8 mouse cellular contexts compared by ENCODE assay signal in genomic region chr7:38271511-38271811, GRCm38 (mm10). TPM values are rescaled to one million over a fixed set of nuclear protein-coding genes. Genes with fewer than 3 reads are reported as not detected.
A peak's percentile ranks its signal among the peaks of the same experiment; 100 is the strongest.
DNase-seq lines count a peak whose midpoint lies in the region; ATAC-seq and TF ChIP-seq lines count a peak whose summit lies in the region.

No protein-coding gene starts in this region.

- peak overlapping the region; percentile 80 for H3K4me2 ChIP-seq in limb, embryonic 15.5 days
- H3K4me2 ChIP-seq in stomach, embryonic 16.5 days (ENCODE audit: low read depth, low read length): peak overlapping the region; percentile 85

- no peak for TF ChIP-seq CTCF in gastrocnemius, adult 2 months (IDR thresholded peaks at IDR 0.05)
- no peak for TF ChIP-seq CTCF in testis, adult 2 months (IDR thresholded peaks at IDR 0.05; ENCODE audit: control insufficient read depth, insufficient read depth, insufficient replicate concordance, low read depth, low read length)

- intact Hi-C loops in gastrocnemius, adult 2 months (cut with DNase I): no loop called here

- TF ChIP-seq POLR2A in testis, adult 2 months (IDR thresholded peaks at IDR 0.05; ENCODE audit: control insufficient read depth, low read depth, low read length): no peak

- ATAC-seq in limb, embryonic 15.5 days (ENCODE audit: insufficient number of reproducible peaks, low FRiP score, low TSS enrichment, low read depth): peak; percentile 59
- ATAC-seq in stomach, embryonic 16.5 days (ENCODE audit: insufficient read depth, low FRiP score): no peak

- 0% methylated on average over 11 of the region's 11 CpGs for WGBS in limb, embryonic 15.5 days
- WGBS in stomach, embryonic 16.5 days: under 1% methylated on average over 11 of the region's 11 CpGs

- H3K9ac ChIP-seq in limb, embryonic 15.5 days: peak overlapping the region; percentile 68
- peak overlapping the region; percentile 90 for H3K9ac ChIP-seq in stomach, embryonic 16.5 days (ENCODE audit: low read length)

- H3K4me1 ChIP-seq in testis, adult 2 months (ENCODE audit: control insufficient read depth, insufficient read depth, low read length): peaks cover 2% of the 10 kb centered on the region
- H3K4me1 ChIP-seq in limb, embryonic 15.5 days: peaks cover 12% of the 10 kb centered on the region
- peaks cover 9% of the 10 kb centered on the region for H3K4me1 ChIP-seq in stomach, embryonic 16.5 days (ENCODE audit: control insufficient read depth, insufficient read depth, low read length)

- H3K36me3 ChIP-seq in testis, adult 2 months (ENCODE audit: control insufficient read depth, insufficient read depth, low read length): peaks cover 2% of the 10 kb centered on the region
- peaks cover 19% of the 10 kb centered on the region for H3K36me3 ChIP-seq in limb, embryonic 15.5 days
- 0 out of 2 replicates have a peak, but pooled peaks cover 4% of the 10 kb centered on the region for H3K36me3 ChIP-seq in stomach, embryonic 16.5 days (ENCODE audit: control insufficient read depth, insufficient read depth, low read length)

- no peak for DNase-seq in gastrocnemius, adult 2 months
- no peak for DNase-seq in gastrocnemius, adult 8-10 months (ENCODE audit: low spot score in 2 of 2)
- no peak for DNase-seq in testis, postnatal 10 days (ENCODE audit: low spot score)
- DNase-seq in thymus, postnatal 36 days: no peak
- DNase-seq in cerebellum, postnatal 4 days (ENCODE audit: low spot score in 2 of 2): no peak

- H3K4me3 ChIP-seq in gastrocnemius, adult 2 months: peak overlapping the region; percentile 75
- peak overlapping the region; percentile 100 for H3K4me3 ChIP-seq in testis, adult 2 months (ENCODE audit: control insufficient read depth, low read depth, low read length)
- H3K4me3 ChIP-seq in limb, embryonic 15.5 days: peak overlapping the region; percentile 75
- peak overlapping the region; percentile 75 for H3K4me3 ChIP-seq in stomach, embryonic 16.5 days (replicated peaks; ENCODE audit: low read length)

- H3K27ac ChIP-seq in gastrocnemius, adult 2 months: peak overlapping the region; percentile 91
- peak overlapping the region; percentile 86 for H3K27ac ChIP-seq in testis, adult 2 months (ENCODE audit: control insufficient read depth, insufficient read depth, low read depth, low read length)
- peak overlapping the region; percentile 78 for H3K27ac ChIP-seq in limb, embryonic 15.5 days
- peak overlapping the region; percentile 64 for H3K27ac ChIP-seq in stomach, embryonic 16.5 days (ENCODE audit: low read length)

- H3K9me3 ChIP-seq in limb, embryonic 15.5 days: no peaks in the 10 kb centered on the region
- H3K9me3 ChIP-seq in stomach, embryonic 16.5 days (replicated peaks; ENCODE audit: control insufficient read depth, low read length): no peaks in the 10 kb centered on the region

- no peaks in the 10 kb centered on the region for H3K27me3 ChIP-seq in testis, adult 2 months (ENCODE audit: control insufficient read depth, insufficient read depth, low read length)
- no peaks in the 10 kb centered on the region for H3K27me3 ChIP-seq in limb, embryonic 15.5 days
- H3K27me3 ChIP-seq in stomach, embryonic 16.5 days (ENCODE audit: control insufficient read depth, insufficient read depth, low read length): no peaks in the 10 kb centered on the region

RNA-seq across cellular contexts. Expression of gene Pop4, which starts 0.2 kb away (rescaled TPM):
- total RNA-seq in gastrocnemius, adult 2 months (2021): 1 to 10 TPM; 8.3 to 8.4 TPM
- total RNA-seq in gastrocnemius, adult 8-10 months (2022): 1 to 10 TPM; 6.2 to 7.5 (median 7.3) TPM
- polyA plus RNA-seq in testis, adult 2 months (2012; rRNA removed): 12.5 and 14.0 TPM in 2 replicates
- polyA plus RNA-seq in limb, embryonic 15.5 days (2015; fragmentation: Nextera tagmentation; extraction: Ambion mirVana): 54.6 and 55.0 TPM in 2 replicates
- polyA plus RNA-seq in stomach, embryonic 16.5 days (2015; fragmentation: Nextera tagmentation; extraction: Ambion mirVana): 41.0 and 47.9 TPM in 2 replicates

RNA-seq across cellular contexts. Expression of gene Plekhf1, which starts 43.6 kb away (rescaled TPM):
- total RNA-seq in gastrocnemius, adult 2 months (2021): 10 to 100 TPM in 1 of 2 experiments, 1 to 10 TPM in 1; 6.6 to 15.0 TPM
- total RNA-seq in gastrocnemius, adult 8-10 months (2022): 1 to 10 TPM; 4.7 to 7.9 (median 6.4) TPM
- polyA plus RNA-seq in testis, adult 2 months (2012; rRNA removed): 2.7 and 2.8 TPM in 2 replicates
- 5.4 and 7.2 TPM in 2 replicates for polyA plus RNA-seq in limb, embryonic 15.5 days (2015; fragmentation: Nextera tagmentation; extraction: Ambion mirVana)
- 4.0 and 4.1 TPM in 2 replicates for polyA plus RNA-seq in stomach, embryonic 16.5 days (2015; fragmentation: Nextera tagmentation; extraction: Ambion mirVana)
